Mouse (Mus musculus): ENCODE measurements around the gene Bcan.
A peak's percentile ranks its signal among the peaks of the same experiment; 100 is the strongest.

DNA sequence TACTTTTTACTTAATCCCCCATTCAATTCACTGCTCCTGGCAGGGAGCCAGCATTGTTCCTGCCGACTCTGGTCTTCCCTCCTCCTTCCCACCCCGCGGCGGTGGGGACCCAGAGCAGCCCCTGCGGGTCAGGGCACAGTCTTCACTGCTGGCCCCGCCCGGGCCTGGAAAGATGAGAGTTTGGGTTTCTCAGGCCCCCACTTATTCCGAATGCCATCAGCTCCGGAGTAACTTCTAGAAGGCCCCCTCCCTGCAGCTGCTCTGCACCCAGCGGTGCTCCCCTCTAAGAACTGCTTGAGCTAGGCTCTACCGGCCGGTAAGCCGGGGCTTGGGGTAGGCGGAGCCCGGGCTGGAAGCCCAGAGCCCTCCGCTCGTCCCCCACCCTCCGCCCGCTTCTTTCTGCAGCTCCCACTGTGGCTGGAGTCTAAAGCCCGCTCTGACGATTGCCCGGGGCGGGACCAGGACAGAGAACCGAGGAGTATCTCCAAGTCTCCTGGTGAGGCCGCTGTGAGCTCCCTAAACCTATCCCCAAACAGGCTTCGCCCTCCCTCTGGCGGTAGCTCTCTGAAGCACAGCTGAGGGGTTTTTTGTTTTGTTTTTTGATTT lies 39.3 kb downstream of the Bcan start:
- TF ChIP-seq CTCF (IDR thresholded peaks at IDR 0.05; ENCODE audit: extremely low read depth, insufficient read depth, insufficient read length, insufficient replicate concordance), result peak; percentile 73; the same call in 1 of the 2 replicates
- no peak for TF ChIP-seq POLR2A (IDR thresholded peaks at IDR 0.05; ENCODE audit: low read depth, low read length)

Data from spleen, adult 2 months (tissue).